ENCODE assay signal across 9 mouse cellular contexts in genomic region chr13:42103486-42104166, GRCm38 (mm10). TPM values are rescaled to one million over a fixed set of nuclear protein-coding genes. Genes with fewer than 3 reads are reported as not detected.
DNase-seq lines count a peak whose midpoint lies in the region; ATAC-seq lines count a peak whose summit lies in the region.
"Had no signal": no experiment of that assay in that cellular context is flagged by ENCODE, and none has a peak within 500 bp of the region (broad histone marks: within the 10 kb centered on the region; RNA-seq: fewer than 3 reads in every experiment).

No protein-coding gene starts in this region.

- peaks cover 34% of the 10 kb centered on the region for H3K4me1 ChIP-seq in midbrain, embryonic 12.5 days

- no peaks in the 10 kb centered on the region for H3K36me3 ChIP-seq in midbrain, embryonic 12.5 days
- H3K36me3 ChIP-seq: embryonic facial prominence, embryonic 13.5 days had no signal

- H3K4me2 ChIP-seq in midbrain, embryonic 12.5 days (replicated peaks), result peak overlapping the region; percentile 37
- H3K4me2 ChIP-seq: embryonic facial prominence, embryonic 13.5 days had no signal

- DNase-seq in cerebellum, adult 8-10 months, result peak; percentile 28
- no peak for DNase-seq in cerebellum, adult 11-12 months
- DNase-seq in embryo, embryonic 10.5 days (ENCODE audit: low spot score), result no peak
- no peak for DNase-seq in heart, postnatal 4 days
- no peak for DNase-seq in layer of hippocampus, postnatal 36 days

- H3K4me3 ChIP-seq in midbrain, embryonic 12.5 days, result no peak overlapping the region
- H3K4me3 ChIP-seq: embryonic facial prominence, embryonic 13.5 days had no signal

- H3K27ac ChIP-seq in midbrain, embryonic 12.5 days (replicated peaks), result peak overlapping the region; percentile 80
- H3K27ac ChIP-seq: embryonic facial prominence, embryonic 13.5 days had no signal

- 75% methylated on average over 11 of the region's 11 CpGs for WGBS in midbrain, embryonic 12.5 days

- no peaks in the 10 kb centered on the region for H3K27me3 ChIP-seq in midbrain, embryonic 12.5 days
- H3K27me3 ChIP-seq: embryonic facial prominence, embryonic 13.5 days had no signal

- ATAC-seq in CD4-positive, CD25-positive, alpha-beta regulatory T cell, adult 4 months, result peak; percentile 66
- ATAC-seq in granulocyte monocyte progenitor cell, adult 5-6 weeks (replicated peaks; ENCODE audit: poor library complexity, severe bottlenecking), result peak; percentile 13
- 0 out of 2 replicates have a peak, but pooled peaks have one; percentile 38 for ATAC-seq in midbrain, embryonic 12.5 days (ENCODE audit: low FRiP score, low read depth)

- H3K9ac ChIP-seq in midbrain, embryonic 12.5 days (replicated peaks), result no peak overlapping the region; the same call in 1 of the 2 replicates
- H3K9ac ChIP-seq: embryonic facial prominence, embryonic 13.5 days had no signal

- no peaks in the 10 kb centered on the region for H3K9me3 ChIP-seq in midbrain, embryonic 12.5 days
- H3K9me3 ChIP-seq: embryonic facial prominence, embryonic 13.5 days had no signal

RNA-seq across cellular contexts. Expression of gene Hivep1, which starts 51.8 kb away (rescaled TPM):
- polyA plus RNA-seq in CD4-positive, CD25-positive, alpha-beta regulatory T cell, adult 4 months (2017; shearing (Covaris generic)), result 10 to 100 TPM; 13.5 to 14.0 TPM
- total RNA-seq in granulocyte monocyte progenitor cell, adult 5-6 weeks (2014; fragmentation: Nextera tagmentation), result 40.4 and 52.8 TPM in 2 replicates
- 7.2 and 8.9 TPM in 2 replicates for total RNA-seq in granulocyte monocyte progenitor cell, adult 5-6 weeks (2017)
- 17.1 and 18.5 TPM in 2 replicates for polyA plus RNA-seq in midbrain, embryonic 12.5 days (2016; fragmentation: Nextera tagmentation; extraction: Ambion mirVana)
- 10 to 100 TPM; 33.1 to 33.5 TPM for total RNA-seq in heart, postnatal 4 days (2021)
- 10 to 100 TPM; 24.2 TPM for total RNA-seq in layer of hippocampus, postnatal 36 days (2021)

Comparison
In these comparisons a context has a peak if more than half of its experiments do, and no peak if none do; other contexts are left out.
1. ATAC-seq: peak in every context shown above with its lines; median percentile 66 in CD4-positive, CD25-positive, alpha-beta regulatory T cell, adult 4 months; 38 in midbrain, embryonic 12.5 days; 13 in granulocyte monocyte progenitor cell, adult 5-6 weeks.